Mouse (Mus musculus) cerebellum, adult 2 months (tissue): ENCODE results near the gene Trit1. TPM values are rescaled to one million over a fixed set of nuclear protein-coding genes. Genes with fewer than 3 reads are reported as not detected.
"Not testable (repeated sequence)": the region's sequence is repeated elsewhere in the genome, so short reads cannot be mapped to it uniquely, and the experiment has no call there.

ENCODE experiments used
- DNase-seq, 2 experiments: peaks; one replicate each; pipeline ENCODE4 v3.0.0; 2021
- H3K27ac ChIP-seq: fragments of 200-500 bp; 2 replicates; pipeline ENCODE4 v1.5.1; 2012; ENCODE audit warnings: low read length, control low read depth, inconsistent platforms; ENCODE audit not compliant: insufficient read depth
- H3K27me3 ChIP-seq: fragments of 200-500 bp; 2 replicates; pipeline ENCODE4 v1.6.1; 2012; ENCODE audit warnings: inconsistent platforms, mild to moderate bottlenecking, low read length, moderate library complexity; ENCODE audit not compliant: control insufficient read depth, insufficient read depth
- H3K4me1 ChIP-seq: fragments of 200-500 bp; 2 replicates; pipeline ENCODE4 v1.6.1; 2011; ENCODE audit warnings: low read length; ENCODE audit not compliant: control insufficient read depth, insufficient read depth
- H3K4me3 ChIP-seq: fragments of 200-500 bp; replicated peaks from 2 replicates; pipeline ENCODE3; 2011; ENCODE audit warnings: mild to moderate bottlenecking, low read depth, low read length, control low read depth; ENCODE audit not compliant: insufficient read depth
- CTCF ChIP-seq: fragments of 200-500 bp; IDR thresholded peaks from 2 replicates; pipeline ENCODE4 v1.5.1; 2011; ENCODE audit warnings: low read depth, mild to moderate bottlenecking, control low read depth, low read length, moderate library complexity, borderline replicate concordance; ENCODE audit not compliant: insufficient read depth
- POLR2A ChIP-seq: fragments of 200-500 bp; IDR thresholded peaks from 2 replicates; pipeline ENCODE4 v1.6.1; 2011; ENCODE audit warnings: low read length, control low read depth, borderline replicate concordance; ENCODE audit not compliant: insufficient read depth
- WGBS: fragments of 180-500 bp; shearing (Covaris S2); methylation state at CpG from one replicate; pipeline ENCODE4 v1.1.7; 2018; 5-methylcytosine and 5-hydroxymethylcytosine counted together
- polyA plus RNA-seq: library from polyadenylated mRNA; depleted of rRNA; stranded (reverse); fragments of >200 nt; gene quantifications from 2 replicates; pipeline ENCODE4 v1.2.3, GENCODE M21; 2012

Gene Trit1
- polyA plus RNA-seq, 1 experiment: 11.0 TPM

DNA sequence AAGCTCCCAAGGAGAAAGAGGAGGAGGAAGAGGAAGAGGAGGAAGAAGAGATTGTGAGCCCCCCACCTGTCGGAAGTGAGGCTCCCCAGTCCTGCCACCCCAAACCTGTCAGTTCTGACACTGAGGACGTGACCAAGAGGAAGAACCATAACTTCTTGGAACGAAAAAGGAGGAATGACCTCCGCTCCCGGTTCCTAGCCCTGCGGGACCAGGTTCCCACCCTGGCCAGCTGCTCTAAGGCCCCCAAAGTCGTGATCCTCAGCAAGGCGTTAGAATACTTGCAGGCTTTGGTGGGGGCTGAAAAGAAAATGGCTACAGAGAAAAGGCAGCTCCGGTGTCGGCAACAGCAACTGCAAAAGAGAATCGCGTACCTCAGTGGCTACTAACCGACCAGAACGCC lies 16.3 kb upstream of the Trit1 start:
- TF ChIP-seq POLR2A (no peak), CTCF (no peak)
- Histone ChIP-seq H3K4me1 (no peaks in the 10 kb centered on the region), H3K27ac (no peak overlapping the region), H3K4me3 (peak overlapping the region; percentile 55), H3K27me3 (no peaks in the 10 kb centered on the region; the same call in 1 of the 2 replicates)
- 20% methylated on average over 14 of the region's 14 CpGs for WGBS
- DNase-seq: no peak

DNA sequence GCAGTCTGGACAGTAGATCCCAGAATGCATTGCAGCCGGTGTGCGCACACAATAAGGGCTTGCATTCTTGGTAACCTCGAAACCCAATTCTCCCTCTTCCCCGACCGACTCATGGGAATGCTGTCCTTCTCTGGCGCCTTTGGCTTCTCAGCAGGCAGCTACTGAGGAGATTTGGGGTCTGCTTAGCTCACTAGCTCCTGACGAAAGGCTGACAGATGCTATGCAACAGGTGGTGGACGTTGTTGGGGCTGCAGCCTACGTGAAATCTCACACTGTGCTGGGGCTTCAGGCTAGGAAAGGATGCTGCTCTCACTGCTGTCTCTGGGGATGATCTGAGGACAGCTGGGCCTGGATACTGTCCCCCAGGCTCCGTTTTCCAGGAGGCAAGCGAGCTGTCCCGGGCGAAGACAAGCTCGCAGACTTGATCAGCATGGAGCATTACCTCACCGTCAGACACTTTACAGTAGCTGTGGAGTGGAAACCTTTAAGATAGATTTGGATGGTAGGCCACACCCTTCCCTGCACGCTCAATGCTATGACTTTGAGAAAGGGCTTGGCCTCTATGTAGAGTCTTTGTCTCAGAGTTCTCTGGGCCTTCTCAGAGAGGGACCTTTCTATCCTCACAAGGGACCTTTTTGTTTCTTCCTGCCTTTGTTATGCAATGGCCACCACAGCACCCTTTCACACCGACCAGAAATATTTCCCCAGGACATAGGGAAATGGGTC lies 15.6 kb upstream of the Trit1 start:
- peak in 1 of 2 experiments; percentile 12 for DNase-seq
- WGBS: 30% methylated on average over 17 of the region's 17 CpGs
- H3K27ac ChIP-seq: no peak overlapping the region
- no peak for TF ChIP-seq CTCF
- TF ChIP-seq POLR2A: no peak
- H3K4me1 ChIP-seq: no peaks in the 10 kb centered on the region
- no peaks in the 10 kb centered on the region; the same call in 1 of the 2 replicates for H3K27me3 ChIP-seq
- peak overlapping the region; percentile 55 for H3K4me3 ChIP-seq

DNA sequence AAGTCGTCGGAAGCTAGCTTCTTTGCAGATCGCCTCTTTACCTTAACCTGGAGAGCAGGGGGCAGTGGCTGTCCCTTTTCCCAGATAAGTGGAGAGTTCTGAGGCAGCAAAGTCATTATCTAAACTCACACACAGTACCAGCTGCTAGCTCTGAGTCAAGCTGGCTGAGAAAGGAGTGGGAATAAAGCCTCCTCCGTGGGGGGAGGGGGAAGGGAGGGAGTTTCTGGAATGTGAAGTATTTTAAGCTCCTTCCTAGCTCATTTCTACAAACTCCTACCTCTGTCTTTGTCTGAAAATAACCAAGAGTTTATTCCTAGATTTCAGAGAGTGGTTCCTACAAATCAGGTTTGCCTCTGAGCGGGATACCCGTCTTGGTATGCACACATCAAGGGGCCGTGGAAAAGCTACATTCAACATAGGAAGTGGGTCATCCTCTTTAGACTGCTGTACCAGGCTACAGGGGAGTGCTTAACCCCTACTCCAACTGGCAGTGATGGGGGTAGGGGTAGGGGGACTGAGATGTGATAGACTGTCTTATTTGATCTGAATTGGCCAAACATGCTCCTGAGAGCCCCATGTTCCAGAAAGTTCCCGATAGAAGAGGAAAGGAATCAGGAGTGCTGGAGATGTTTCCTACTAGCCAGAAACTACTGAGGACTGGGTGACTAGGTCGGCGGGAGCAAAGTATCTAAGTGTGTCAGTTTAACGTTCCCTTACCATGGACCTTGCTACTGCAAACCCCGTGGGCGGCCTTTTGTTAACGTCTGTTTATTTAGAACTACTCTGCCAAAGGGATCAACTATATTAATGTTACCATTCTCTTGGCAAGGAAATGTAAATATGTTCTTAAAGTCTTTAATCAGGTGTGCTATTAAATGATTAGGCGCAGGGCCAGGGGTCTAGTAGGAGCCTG lies 11.1 kb upstream of the Trit1 start:
- Histone ChIP-seq H3K4me1 (no peaks in the 10 kb centered on the region), H3K27ac (no peak overlapping the region), H3K4me3 (no peak overlapping the region), H3K27me3 (no peaks in the 10 kb centered on the region)
- DNase-seq: no peak
- TF ChIP-seq CTCF: no peak
- no peak for TF ChIP-seq POLR2A
- 57% methylated on average over 15 of the region's 15 CpGs for WGBS

DNA sequence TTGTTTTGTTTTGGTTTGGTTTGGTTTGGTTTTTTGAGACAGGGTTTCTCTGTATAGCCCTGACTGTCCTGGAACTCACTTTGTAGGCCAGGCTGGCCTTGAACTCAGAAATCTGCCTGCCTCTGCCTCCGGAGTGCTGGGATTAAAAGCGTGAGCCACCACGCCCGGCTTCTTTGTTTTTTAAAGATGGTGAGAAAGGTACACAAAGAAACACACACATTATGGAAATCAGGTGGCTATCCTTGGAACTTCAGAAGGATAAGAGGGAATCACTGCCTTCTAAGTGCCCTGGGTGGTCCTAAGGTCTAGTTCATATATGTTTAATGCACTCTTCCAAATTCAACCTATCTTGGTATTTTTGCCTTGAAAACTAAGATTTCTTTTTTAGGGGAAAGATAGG lies 3.9 kb upstream of the Trit1 start:
- not testable (repeated sequence) for H3K27ac ChIP-seq, H3K4me3 ChIP-seq, H3K4me1 ChIP-seq, H3K27me3 ChIP-seq, DNase-seq
- 90% methylated on average over 4 of the region's 4 CpGs for WGBS

DNA sequence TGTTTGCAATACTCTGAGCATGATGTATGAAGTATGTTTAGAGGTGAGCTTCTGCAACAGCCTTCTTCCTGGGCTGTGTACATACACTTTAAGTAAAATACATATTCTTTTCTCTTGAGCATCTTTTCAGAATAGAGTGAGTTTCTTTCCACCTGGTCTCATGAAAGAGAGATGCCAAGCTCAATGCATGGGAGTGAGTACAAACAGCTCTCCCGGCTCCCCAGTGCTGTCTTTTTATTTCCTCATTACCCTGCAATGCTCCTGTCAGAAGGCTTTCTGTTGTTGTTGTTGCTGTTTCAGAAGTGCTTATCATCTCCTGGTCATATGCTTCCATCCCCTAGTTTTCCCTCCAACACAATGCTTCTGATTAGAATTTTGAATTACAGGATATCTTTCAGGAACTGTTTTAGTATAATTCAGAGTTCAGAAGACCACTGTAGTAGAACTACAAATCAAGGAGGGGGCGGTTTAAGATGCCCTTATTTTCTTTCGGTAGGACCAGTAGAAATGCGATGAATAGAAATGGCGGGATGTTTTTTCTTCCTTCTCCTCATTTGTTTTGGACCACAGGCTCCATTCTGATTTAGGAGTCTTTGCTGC lies 3.0 kb upstream of the Trit1 start:
- no peak for TF ChIP-seq CTCF
- no peak for TF ChIP-seq POLR2A
- H3K27ac ChIP-seq: no peak overlapping the region
- no peak for DNase-seq
- WGBS: 23% methylated on average over 5 of the region's 5 CpGs
- no peak overlapping the region for H3K4me3 ChIP-seq
- H3K27me3 ChIP-seq: no peaks in the 10 kb centered on the region
- H3K4me1 ChIP-seq: peaks cover 4% of the 10 kb centered on the region; the same call in 1 of the 2 replicates

DNA sequence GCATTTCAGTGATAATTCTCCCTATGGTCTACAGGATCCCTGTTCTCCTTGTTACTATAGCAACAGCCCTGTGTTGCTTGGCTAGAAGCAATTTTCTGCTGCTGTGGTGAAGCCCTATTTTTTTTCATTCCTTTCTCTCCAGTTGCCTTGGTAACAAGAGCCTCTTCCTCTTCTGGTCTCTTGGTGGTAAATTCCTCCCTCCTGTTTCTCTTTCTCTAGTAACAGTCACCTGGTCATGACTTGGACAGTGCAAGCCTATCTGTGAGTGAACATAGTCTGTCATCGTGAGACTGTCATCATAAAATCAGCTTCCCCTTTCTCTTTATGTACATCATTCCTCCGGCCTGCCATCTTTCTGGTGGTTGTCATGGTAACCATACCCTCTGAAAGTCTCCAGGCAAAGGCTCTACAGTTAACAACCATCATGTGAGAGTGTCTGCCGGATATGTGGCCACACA lies 2.4 kb upstream of the Trit1 start:
- TF ChIP-seq POLR2A (no peak), CTCF (no peak)
- H3K4me1 ChIP-seq: peaks cover 7% of the 10 kb centered on the region
- no peak overlapping the region for H3K4me3 ChIP-seq
- no peak overlapping the region for H3K27ac ChIP-seq
- DNase-seq: peak in 1 of 2 experiments; percentile 24
- H3K27me3 ChIP-seq: no peaks in the 10 kb centered on the region
- whole genome bisulfite sequencing: 26% methylated on average over 3 of the region's 3 CpGs

DNA sequence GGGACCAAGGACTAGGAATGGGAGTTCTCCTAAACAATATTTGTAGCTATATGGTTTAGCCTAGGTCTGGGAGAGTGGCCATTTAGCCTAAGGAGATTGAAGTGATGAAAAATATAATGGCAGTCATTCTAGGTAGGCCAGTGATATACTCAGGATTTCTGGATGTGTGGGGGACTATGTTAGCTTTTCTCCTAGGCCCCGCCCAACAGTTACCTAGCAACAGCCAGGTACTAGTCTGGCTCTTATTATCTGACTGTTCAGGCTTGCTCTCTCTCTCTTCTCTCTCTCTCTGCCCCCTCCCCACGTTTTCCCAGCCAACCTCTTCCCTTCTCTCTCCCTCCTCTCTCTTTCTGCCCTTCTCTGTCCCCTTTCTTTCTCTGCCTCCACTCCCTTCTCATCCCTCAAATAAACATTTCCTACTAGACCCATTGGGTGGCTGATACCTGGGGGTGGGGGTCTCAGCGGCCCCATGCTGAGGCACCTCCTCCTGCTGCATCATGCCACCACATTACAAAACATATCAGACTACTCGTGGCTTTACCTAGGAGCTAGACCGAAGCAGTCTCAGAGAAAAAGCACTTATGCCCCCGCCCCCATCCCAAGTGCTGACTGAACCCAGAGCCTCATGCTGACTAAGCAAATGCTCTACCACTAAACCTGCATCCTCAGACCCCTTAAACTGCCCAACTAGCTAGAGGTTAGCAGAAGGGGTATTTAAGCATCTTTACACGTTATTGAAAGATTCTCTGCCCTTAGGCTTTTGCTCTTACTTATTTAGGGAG lies 1.7 kb upstream of the Trit1 start:
- H3K27ac ChIP-seq: no peak overlapping the region

More for the DNA sequence above, 1.7 kb upstream of the Trit1 start:
- 49% methylated on average over 7 of the region's 7 CpGs for WGBS
- no peaks in the 10 kb centered on the region for H3K27me3 ChIP-seq
- no peak overlapping the region for H3K4me3 ChIP-seq
- no peak for DNase-seq
- no peak for TF ChIP-seq CTCF
- TF ChIP-seq POLR2A: no peak
- H3K4me1 ChIP-seq: peaks cover 10% of the 10 kb centered on the region
